Mouse (Mus musculus): ENCODE results near the gene Adamts20.

The Adamts20 gene

DNA sequence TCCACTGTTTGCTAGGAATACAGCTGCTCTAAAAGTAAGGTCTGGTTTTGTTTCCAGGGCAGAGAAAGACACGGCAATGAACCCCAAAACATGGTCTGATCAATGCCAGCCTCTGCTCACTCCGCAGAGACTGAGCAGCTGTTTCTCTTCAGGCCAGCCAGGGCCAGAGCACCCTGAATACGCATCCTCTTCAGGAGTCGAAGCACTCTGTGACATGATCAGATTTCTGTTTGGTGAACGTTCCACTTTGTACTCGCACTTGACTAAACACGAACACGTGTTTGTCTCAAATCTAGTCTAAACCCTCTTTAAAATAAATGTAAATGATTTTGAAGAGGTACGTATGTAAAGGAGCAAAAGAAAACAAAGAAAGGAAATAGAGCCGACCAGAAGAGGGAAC, 130.6 kb downstream of the Adamts20 start:
- DNase-seq, result no peak

DNA sequence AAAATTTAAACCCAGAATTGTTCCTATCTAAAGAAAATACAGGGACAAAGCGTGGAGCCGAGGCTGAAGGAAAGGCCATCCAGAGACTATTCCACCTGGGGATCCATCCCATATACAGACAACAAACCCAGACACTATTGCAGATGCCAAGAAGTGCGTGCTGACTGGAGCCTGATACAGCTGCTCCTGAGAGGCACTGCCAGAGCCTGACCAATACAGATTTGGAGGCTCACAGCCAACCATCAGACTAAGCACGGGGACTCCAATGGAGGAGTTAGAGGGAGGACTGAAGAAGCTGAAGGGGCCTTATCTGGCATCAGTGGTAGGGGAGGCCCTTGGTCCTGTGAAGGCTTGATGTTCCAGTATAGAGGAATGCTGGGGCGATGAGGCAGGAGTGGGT, 138.6 kb downstream of the Adamts20 start:
- no peak for DNase-seq

DNA sequence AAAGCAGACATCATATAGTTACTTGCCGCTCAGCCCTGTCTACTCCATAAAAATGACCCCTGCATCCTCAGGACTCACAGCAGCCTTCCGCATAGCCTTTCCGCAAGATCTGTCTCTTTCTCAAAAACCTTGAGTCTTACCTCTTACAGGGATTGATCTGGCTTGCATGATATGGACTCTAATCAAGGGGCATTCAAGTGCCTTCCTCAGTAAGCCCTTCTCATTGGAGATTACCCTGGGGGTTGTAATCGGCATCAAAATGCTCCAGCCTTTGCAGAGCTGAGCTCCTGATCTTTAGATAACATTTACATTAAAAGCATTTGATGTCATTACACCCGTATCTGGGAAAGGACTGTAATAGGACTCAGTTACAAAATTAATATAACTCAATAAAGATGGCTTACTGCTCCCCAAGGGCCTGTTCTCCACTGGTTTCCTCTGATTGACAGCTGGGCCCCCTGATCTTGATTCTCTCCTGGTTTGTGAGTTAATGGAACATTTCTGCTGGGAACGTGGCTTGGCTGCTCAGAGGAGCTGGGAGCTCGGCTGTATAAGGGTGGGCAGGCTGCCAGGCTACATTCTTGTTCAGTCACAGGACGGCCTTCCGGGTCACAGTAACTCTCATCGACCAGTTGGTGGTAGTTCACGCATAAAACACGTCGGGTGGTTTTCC, 139.6 kb downstream of the Adamts20 start:
- peak; percentile 15 for DNase-seq

DNA sequence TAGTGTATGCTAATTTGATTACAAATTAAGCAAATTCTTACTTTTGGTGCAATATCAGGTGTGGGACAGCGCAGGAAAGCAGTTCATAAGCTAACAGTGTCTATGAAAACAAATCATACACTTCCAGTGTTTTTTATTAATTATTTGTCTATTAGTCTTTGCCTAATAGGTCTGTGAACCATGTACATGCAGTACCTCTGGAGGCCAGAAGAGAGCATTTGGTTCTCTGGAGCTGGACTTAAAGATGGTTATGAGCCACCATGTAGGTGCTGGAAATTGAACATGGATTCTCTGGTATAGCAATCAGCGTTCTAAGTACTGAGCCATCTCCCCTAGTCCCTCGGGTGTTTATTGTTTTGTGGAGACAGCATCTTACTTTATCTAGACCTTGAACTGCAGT, 149.0 kb downstream of the Adamts20 start:
- DNase-seq, result no peak

DNA sequence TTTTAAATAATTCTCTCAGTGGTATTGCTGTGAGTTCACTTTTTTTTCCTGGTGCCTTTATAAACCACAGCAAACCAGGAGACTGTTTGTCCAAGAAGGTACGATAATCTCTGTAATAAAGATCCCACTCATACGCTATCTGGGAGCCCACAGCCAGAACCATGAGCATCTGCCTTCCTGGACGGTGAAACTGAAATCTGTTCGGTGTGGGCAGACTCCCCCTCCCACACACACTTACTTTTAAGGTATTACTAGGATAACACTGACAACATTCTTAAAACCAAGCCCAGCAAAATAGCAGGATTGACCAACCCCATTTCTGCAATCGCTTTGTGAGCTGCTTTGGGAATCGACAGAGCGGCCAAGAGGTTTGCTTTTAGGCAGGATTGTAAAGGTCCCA, 155.5 kb downstream of the Adamts20 start:
- no peak for DNase-seq

DNA sequence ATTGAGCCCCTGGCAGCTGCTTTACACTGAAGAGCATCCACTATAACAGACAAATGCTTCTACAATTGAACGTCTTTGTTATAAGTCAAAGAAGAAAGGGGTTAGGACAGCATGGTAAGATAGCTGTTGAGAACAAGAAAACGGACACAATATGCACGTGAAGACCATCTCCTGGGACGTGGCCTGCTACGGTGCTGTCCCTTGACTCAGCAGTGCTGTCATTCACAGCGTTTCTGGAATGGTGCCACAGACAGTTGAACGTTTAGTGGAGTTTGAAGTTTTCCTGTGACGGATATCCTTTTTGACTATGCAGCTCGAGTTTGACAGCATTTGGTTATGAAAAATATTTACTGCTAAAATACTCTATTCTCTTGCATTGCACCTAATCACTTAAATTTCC, 157.3 kb downstream of the Adamts20 start:
- no peak for DNase-seq

DNA sequence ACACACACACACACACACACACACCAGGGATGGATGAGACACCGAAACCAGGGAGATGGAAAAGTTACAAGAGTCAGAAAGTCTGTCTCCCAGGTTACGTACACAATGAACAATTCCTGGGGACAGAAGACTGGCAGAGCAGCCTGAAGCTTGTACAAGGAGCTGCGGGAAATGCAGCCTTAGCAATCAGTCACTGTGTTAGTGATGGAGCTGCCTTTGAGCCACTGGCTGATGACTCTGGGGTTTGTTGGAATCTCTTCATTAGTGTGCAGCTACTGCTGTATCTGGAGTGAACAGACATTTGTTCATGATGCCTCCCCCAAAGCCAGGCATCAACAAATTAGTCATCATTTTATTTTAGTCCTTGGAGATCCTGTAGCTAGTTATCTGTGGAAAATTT, 162.1 kb downstream of the Adamts20 start:
- DNase-seq, result no peak

DNA sequence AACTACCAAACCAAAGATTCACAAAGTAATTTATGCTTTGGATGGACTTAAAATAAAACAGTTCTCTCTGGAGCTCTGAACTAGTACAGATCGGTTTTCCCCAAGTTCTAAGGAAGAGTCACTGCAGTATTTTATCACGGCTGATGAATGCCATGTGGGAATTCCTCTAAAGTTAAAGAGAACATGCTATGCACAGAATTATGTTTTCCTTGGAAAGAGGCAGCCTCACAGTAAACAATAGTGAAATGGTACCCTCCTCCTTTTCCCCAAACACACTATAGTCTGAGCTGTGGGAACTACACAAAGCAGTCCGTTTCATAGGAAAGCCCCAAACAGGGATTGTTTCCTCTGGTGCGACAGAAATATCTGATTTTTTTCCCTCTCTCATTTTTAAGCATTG, 171.1 kb downstream of the Adamts20 start:
- peak; percentile 7 for DNase-seq

DNA sequence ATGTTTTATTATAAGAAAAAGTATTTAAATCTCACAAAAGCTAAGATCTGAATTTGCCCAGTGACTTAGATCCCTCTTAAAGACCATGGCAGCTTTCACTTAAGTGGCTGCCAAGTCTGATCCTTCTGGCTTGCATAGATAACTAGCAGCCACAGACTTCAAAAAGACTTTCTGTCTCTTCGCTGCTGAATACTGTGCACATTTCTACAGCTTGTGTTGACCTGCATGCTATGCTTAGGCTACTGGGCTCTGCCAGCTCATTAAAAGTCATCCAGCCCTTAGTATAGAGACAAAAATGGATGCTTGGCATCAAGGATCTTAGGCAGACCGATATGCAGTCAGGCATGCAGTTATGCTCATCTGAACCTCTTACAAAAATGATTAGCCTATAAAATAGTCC, 177.2 kb downstream of the Adamts20 start:
- DNase-seq, result no peak

DNA sequence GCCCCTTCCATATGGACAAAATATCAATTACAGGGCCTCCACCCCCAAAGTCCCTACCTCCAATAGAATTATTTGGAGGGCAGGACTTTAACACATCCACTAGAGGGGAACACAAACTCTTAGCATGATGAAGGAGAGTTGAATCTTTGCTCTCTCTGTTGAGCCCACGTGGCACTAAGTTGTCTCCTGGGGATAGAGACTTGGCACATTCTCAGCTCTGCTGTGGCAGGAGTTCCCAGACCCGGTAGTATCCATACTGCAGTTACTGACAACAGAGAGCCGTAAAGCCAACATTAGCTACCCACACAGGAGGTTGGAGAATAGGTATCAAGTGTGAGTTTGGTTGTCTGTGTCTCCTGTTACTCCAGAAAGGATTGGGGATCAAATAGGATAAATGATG, 177.7 kb downstream of the Adamts20 start:
- DNase-seq, result no peak

DNA sequence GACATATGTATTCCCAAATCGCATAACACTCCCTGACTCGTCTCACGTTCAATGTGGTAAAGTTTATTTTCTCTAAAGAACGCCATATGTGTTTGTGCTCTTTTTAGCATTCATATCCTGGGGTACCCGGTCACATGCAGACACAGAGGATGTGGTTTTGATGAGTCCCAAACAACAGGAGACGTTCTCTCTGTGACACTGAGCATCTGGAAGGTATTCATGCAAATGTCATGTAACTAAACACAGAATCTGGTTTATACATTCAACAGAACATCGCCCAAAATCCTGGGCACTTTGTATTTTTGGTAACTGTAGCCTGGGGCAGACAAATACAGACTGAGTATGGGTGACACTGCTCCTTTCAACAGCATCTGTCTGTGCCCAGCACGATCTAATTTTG, 188.8 kb downstream of the Adamts20 start:
- DNase-seq, result no peak

DNA sequence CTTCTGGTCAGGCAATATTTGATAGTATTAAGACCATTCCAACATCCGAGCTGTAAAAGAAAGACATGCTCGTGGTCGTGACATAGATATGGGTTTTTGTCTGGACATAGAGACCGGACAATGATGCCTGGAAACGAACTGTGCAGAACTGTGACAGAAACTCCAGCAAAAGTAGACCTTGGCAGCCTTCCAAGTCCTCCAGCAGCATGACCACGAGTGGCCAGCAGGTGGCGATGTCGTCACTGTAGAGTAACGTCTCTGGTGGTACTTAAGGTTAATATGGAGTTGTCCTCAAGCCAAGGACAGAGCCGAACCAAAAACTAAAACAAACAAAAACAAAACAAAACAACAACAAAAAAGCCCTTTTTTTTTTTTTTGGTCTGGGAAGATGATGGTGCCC, 199.6 kb downstream of the Adamts20 start:
- DNase-seq, result peak; percentile 85

DNA sequence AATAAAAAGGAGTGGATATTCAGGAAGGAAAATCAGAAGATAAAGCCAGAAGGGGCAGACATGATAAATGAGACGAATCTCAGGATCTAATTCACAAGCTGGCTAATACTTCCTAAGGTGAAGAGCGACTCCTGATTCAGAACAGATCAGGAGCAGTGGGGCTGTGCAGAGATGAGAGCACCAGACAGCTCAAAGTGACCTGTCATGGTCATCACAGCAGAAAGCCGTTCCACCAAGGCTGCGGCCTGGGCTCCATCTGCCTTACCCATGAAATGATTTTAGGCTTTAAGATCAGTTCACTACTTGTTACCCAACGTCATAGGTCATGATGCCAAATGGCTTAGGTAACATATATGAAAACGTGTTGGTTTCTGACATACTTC, 200.7 kb downstream of the Adamts20 start:
- no peak for DNase-seq

DNA sequence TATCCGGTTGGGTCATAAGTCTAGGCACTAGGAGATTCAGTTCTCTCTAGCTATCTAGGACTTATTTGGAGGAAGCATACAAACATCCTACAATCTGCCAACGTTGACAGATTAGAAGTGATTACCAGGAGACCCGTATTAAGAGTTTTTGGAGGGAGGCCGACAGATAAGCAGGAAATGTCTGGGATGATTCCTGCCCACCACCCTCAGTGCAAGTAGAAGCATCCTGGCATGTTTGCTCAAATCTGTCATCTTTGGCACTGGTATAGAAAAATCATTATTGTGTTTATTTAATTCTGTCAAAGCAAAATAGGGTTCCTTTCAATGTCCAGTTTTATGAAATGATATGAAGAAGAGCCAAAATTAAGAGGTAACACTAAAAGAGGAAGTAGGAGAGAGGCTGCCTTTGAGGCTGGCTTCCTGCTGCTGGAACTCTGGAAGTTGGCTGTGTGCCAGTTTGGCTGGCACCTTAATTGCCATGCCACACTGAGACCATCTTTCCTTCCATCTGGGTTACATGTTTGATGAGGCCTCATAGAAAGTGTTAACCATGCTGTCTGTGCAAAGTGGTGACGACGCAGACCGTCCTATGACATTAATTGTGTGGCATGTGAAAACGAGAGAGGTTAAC, 201.2 kb downstream of the Adamts20 start:
- no peak for DNase-seq

DNA sequence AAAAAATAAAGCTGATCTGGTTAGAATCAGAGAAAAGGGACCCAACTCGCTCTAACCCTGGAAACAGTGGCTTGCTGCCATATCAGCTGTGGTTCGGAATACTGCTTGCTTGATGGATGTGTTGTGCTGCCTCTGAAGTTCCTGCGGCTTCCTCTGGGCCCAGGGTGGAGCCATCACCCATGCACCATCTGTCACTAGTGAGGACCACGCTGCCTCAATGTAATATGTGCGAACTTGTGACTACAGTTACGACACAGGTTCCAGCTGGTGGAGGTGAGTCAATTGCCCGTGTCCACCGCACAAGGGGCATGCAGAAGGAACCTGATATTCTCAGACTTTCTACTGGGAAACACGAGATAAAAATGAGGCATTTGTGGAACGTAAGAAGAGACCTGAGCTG, 202.0 kb downstream of the Adamts20 start:
- no peak for DNase-seq

DNA sequence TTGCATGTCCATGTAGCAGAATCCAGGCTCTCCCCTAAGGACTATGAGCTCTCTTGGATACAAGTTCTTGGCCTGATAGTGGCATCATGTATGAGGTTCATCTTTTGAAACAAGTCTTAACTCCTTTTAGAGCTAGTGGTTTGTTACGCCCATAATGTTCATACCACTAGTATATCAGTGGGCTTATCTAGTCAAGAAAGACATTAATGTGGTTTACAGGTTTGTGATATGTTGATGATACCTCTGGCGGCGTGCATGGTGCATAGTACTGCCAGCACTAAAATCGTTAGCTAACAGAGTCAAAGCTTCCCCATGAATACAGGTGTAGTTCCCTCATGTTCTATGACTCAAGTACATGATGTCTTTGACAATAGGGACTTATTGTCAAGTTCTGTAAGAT, 205.7 kb downstream of the Adamts20 start:
- no peak for DNase-seq

DNA sequence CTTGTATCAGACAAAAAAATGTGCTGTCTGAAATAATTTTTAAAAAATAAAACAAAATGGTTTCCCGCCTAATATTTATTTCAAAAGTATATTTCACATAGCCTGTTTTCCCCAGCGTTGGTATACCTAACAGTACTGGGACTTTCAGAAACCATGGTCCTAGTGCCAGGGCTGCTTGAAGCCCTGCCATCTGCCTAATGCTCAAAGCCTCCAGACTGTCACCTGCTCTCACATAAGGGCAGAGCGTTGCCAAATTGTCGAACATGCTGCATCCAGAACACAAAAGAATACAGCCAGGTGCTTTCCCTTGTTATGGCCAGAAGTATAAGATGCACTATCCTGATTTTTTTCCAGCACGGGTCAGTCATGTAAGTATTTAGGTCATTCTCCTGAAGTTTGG, 209.7 kb downstream of the Adamts20 start:
- no peak for DNase-seq

DNA sequence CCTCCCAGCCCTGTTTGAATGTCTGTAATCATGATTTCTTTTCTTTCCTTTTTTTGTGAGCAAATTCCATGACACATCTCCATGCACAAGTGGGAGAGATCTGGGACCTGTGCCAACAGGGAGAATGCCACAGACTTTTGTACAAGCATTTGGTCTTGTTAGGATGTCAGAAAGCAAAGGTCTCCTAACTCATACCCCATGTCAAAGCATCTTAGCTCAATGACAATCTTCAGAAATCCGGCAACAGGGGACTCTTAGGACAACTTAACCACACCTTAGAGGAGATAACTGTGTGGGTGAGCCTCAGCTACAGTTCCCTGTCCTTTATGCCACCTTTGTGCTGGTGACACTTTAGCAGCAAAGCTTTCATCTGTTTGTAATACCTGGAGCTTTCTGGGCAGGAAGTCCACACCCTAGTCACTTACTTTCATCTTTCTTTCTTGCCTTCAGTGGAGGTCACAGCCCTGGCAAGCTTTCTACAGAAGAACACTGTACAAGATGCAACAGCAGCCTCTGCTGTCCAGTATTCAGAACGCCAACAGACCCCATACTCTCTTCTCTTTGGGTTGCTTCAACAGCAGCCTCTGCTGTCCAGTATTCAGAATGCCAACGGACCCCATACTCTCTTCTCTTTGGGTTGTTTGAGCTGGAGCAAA, 210.2 kb downstream of the Adamts20 start:
- no peak for DNase-seq

DNA sequence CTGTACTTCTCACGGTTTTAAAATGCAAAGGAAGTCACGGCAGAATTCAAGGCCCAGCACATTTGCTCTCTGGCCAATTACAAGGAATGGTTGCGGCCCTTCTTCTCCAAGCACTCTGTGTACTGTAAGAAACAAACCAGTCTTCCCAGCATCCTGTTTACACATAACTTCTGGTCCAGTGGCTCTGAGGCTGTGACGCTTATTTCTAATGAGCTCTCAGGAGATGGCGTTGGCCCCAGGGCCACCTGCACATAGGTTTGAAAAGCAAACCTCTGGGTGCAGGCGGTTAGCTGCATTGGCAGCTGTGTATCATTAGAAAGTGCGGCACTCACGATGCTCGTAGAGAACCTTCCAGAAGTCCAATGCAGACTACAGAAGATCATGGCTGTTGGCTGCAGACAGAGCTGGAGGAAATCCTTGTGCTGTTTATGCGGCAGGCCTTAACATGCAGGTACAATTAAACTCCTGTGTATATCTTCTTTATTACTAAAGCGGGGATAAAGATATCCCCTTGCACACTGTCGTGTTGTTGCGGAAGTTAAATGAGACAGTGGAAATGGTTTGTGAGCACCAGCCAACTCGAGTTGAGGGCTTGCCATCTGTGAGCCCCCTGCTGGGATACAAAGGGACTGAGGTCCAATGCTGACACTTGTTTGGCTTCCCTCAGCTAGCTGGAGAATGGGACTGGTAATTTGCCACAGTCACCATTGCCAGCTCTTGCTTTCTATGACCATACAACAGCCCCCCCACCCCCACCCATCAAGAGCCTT, 210.9 kb downstream of the Adamts20 start:
- DNase-seq, result no peak

DNA sequence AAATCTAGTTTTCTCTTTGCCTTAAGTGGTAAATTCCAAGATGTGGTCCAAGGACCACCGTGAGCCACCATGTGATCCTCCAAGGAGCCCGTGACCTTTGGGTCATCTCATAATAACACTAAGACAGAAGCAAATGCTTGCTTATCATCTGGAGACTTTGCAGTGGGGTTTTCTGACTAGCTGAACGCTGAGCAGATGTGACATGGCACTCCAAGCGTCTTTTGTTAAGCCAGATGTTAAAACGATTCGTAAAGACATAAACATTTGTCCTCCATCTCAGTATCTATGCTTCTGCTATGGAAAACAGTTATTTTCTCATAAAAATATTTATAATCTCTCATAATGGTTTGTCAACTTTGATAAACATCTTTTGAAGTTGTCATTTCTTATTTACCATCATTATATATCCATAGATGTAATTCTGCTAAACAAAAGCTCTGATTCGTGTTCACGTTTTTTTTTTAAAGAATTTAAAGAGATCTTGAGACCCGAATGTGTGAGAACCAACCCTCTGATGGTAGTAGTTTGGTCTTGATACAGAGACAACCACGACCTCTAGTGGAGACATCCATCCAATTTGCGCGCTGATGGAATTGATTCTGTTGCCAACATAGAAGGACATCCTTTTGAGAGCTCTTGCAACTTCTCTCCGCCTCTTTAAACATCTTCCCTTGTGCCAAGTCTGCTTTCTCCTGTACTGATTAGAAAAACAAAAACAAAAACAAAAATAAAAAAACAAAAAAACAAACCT, 212.1 kb downstream of the Adamts20 start:
- DNase-seq, result peak; percentile 48

DNA sequence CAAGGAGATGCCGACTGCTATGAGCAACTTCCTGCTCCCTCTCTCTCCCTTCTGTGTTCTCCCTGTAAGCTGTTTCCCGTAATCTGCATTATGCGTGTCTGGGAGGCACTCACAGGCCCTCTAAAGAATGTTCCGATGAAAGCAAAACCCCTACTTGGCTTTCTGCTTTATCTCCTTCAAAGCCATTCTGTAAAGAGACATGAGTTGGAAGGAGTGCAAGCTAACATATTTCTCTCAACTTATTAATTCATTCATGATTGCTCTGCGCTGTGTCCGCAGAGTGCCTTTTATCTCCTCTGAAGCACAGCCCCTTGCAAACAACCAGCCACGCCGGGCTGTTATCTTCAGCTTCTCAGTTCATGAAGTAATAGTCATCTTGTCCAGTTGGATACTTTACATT, 215.5 kb downstream of the Adamts20 start:
- DNase-seq, result no peak

DNA sequence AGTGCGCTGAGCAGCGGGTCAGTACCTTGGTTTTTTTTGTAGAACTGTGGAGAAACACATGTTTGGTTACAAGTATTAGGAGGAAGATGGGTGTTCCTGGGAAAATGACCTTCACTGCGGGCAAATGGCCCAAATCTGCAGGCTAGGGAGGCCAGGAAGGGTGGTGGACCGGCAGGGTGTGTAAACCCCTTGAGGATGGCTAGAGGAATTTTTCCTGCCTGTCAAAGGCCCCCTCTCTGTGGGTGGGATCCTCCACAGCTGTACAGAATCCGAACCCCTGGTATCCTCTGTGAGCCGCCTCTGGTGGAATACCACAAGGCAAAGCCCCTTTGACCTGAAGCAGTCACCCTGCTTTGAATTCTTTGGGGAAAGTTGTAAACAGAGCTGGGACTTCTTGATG, 216.8 kb downstream of the Adamts20 start:
- peak; percentile 18 for DNase-seq

DNA sequence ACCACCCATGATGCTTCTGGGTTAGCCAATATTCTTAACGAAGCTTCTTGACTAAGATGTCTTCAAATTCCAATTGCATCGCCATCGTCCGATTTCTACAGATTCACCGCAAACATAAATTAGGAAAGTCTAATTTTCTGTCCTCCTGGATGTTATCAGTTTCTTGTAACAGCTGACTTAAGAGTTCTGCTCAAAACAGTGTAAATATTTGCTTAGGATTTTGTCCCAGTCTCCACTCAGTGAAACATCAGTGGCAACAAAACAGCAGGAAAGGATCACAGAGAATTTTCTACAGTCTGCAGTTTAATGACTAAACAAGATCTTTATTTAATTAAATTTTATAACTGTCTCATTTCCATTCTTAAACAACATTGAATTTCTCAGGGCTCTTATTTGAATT, 218.5 kb downstream of the Adamts20 start:
- no peak for DNase-seq

Data from embryo, embryonic 11 days (tissue).